Mouse (Mus musculus) right cerebral cortex, postnatal 10 days (tissue): ENCODE data around the gene Fancd2.

Experiments
- DNase-seq, 2 experiments: peaks; one replicate each; pipeline ENCODE4 v3.0.0; 2021; ENCODE audit warnings: low spot score in 2 of 2

Fancd2 gene

GRCm38 (mm10) chr6:113522310-113522709, 9.2 kb upstream of the Fancd2 start:
- no peak for DNase-seq

GRCm38 (mm10) chr6:113523420-113523819, 8.1 kb upstream of the Fancd2 start:
- DNase-seq, result no peak

DNA sequence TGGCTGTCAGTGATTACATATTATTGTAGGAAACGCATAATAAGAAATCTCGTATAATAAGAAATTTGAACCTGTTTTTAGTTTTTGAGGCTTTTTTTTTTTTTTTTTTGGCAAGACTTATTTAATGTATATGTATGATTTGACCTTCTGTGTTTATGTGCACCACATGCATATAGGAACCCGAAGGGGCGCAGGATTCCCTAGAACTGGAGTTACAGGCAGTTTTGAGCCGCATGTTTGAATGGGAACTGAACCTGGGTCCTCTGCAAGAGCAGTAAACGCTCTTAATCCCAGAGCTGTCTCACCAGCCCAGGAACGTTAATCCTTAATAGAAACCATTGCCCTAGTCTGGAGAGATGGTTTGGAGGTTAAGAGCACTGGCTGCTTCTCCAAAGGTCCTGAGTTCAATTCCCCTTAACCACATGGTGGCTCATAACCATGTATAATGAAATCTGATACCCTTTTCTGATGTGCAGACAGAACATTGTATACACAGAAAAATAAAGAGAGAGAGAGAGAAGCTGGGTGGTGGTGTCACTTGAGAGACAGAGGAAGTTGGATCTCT, 440 bp downstream of the Fancd2 start:
- DNase-seq, result no peak

GRCm38 (mm10) chr6:113534886-113535285, 3.4 kb downstream of the Fancd2 start:
- no peak for DNase-seq

- DNase-seq, result no peak
These were observed 10.1 kb downstream of the Fancd2 start for GRCm38 (mm10) chr6:113541610-113542009.

DNA sequence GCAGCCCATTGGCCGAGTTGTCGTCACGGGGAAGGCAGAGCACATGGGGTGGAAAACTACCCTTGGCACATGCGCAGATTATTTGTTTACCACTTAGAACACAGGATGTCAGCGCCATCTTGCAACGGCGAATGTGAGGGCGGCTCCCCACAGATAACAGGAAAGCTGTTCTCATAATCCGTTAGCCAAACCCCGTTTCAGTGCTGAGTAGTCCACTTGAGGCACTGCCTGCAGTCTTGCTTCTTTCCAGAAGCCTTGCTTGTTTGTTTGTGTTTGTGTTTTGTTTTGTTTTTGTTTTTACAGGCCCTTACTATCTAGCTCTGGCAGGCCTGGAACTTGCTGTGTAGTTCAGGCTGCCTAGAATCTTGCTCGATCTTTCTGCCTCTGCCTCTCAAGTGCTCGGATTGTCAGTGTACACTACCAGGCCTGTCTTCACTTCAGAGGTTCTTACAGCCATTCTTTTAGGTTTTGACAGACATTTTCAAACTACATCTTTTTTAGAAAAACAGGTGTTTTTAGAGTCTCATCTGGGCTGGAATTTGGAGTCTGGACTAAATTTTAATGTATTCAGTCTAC, 12.5 kb downstream of the Fancd2 start:
- no peak for DNase-seq

DNA sequence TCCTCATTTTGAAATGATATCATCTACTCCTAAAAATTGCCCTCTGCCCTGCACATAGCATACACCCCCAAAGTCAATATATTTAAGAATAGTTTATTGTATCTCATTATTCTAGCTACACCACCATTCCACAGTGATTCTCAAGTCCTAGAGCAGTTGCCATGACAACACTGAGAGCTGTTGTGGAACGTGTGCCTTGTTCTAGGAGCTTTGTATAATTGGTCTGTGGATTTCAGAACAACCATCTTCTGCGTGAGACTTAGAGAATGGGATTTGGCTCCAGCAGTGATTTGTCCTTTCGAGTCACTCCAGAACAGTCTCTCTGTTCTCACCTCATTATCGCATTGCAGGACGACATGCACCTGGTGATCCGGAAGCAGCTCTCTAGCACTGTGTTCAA, 28.3 kb downstream of the Fancd2 start:
- DNase-seq, result peak; percentile 31 to 62

DNA sequence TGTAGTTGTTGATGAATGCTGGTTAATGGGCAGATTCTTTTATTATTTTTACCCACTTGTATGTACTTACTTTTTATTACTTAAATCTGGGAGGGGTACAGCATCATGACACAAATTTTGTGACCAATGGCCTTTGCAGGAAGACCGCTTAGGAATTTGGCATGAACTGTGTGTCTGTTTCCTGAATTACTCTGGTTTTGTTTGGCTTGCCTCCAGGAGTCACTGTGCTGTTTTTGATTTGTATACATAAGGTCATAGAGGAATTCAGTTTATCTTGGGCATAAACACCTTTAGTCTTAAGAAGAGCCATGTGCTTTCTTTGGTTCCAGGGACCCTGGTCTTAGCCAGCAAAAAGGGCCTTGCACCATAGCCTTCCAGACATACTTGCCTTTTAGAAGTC, 33.1 kb downstream of the Fancd2 start:
- no peak for DNase-seq

- peak; percentile 50 to 76 for DNase-seq
These were observed 44.6 kb downstream of the Fancd2 start for GRCm38 (mm10) chr6:113576044-113576443.

GRCm38 (mm10) chr6:113579306-113579705, 47.8 kb downstream of the Fancd2 start:
- DNase-seq, result no peak

DNA sequence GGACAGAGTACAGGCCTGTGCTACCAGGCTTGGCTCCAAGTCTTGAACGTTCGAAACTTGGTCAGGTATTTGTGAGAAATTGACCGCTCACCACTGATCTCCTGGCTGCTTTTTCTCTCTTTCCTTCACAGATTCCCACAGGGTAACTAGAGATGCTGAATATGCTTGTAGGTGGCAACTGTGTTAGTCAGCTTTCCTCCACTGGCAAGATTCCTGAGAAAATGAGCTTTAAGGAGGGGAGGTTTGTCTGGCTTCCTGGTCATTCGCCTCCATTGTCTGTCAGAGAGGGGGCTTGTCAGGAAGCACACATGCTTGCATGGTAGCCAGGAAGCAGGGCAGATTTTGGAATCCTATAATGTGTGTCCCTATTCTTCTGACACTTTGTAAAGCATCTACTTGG, 51.5 kb downstream of the Fancd2 start:
- no peak for DNase-seq

GRCm38 (mm10) chr6:113585065-113585464, 53.6 kb downstream of the Fancd2 start:
- DNase-seq, result no peak

GRCm38 (mm10) chr6:113586466-113587183, 55.1 kb downstream of the Fancd2 start:
- no peak for DNase-seq

DNA sequence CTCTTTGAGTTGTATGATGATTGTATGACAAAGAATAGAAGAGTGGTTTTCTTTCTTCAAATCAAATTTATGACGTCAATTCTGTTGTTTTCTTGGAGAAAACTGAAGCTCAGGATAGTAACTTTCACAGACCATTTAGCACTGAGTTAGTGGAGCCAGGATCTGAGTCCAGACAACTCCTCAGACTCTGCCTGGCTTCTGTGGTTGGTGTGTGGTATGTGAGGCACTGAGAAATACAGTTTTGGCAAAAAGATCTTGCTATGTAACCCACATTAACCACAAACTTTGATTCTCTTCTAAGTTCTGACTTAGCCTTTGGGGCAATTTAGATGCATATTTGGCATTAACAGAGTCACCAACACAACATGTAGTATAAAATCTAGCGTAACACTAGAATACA, 61.2 kb downstream of the Fancd2 start:
- no peak for DNase-seq

GRCm38 (mm10) chr6:113597945-113598344, 66.5 kb downstream of the Fancd2 start:
- no peak for DNase-seq

GRCm38 (mm10) chr6:113599833-113600232, 68.4 kb downstream of the Fancd2 start:
- peak in 1 of 2 experiments; percentile 42 for DNase-seq

DNA sequence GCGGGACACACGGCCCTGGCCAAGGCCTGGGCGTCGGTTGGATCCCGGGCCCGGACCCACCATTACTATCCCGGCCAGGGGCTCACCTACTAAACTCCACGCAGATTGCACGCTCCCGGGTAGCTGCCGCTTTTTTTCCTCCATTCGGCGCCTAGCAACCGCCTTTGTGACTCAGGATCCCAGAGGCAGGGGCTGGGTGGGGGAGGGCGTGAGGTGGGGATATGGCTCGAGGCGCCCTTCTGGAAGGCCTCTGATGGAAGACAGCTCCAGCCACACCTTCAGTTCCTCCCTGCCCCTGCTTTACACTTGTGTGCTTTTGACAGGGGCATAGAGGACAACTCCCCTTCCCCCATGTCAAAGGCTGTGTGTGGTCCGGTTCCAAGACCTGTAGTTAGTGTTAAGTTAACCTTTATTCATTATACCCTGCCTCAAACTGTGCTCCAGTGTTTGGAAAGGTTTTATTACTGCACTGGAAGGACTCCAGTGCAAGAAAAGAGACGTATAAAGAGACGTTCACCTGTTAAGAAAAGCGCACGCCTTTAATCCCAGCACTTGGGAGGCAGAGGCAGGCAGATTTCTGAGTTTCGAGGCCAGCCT, 69.2 kb downstream of the Fancd2 start, which contains the start of gene Fancd2os:
Gene Fancd2os, minus strand, starts transcription at position 173 of the 597 bp plus-strand sequence.
- no peak for DNase-seq

GRCm38 (mm10) chr6:113602821-113603220, 71.3 kb downstream of the Fancd2 start:
- no peak for DNase-seq

GRCm38 (mm10) chr6:113603993-113604392, 72.5 kb downstream of the Fancd2 start:
- DNase-seq, result no peak

- peak; percentile 94 to 96 for DNase-seq
These were observed 73.1 kb downstream of the Fancd2 start, which contains the start of gene Brk1 for GRCm38 (mm10) chr6:113604432-113605223. TSS of gene Brk1 (plus strand) at chr6:113604772.

DNA sequence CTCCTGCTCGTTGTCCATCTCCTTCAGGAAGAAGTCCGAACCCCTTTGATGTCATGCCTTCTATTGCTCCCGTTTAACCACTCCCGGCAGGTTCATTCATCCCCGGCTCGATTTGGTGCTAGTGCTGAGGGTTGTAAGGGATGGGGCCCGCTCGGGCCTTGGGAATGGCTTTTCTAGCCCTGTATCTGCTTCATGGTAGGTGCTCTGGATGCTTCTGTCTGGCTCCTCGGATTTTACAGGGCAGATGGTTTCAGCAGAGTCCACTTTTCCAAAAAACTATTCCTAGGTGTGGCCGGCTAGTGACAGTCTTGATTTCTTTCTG, 73.7 kb downstream of the Fancd2 start:
- no peak for DNase-seq

DNA sequence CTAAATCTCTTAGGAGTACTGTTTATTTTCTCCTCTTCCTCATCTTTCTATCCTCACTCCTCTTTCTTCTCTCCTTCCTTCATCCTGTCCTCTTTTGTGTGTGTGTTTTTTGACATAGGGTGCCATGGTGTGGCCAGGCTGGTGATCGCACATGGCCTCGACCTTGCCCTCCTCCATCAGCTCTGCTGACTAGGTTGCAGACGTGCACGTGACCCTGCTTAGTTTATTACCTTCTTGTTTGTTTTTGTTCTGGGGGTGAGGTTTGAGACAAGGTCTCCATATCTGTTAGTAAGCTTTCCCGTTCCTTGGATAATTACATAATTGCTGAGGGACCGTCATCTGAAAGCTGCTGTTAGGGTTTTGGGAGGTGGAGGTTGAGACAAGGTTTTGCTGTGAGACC, 77.4 kb downstream of the Fancd2 start:
- DNase-seq, result no peak
